Mouse (Mus musculus): ENCODE data around the gene Ppy. TPM values are rescaled to one million over a fixed set of nuclear protein-coding genes. Genes with fewer than 3 reads are reported as not detected.

Ppy gene
- polyA plus RNA-seq, 1 experiment from 2014 or later = 3.7 TPM

DNA sequence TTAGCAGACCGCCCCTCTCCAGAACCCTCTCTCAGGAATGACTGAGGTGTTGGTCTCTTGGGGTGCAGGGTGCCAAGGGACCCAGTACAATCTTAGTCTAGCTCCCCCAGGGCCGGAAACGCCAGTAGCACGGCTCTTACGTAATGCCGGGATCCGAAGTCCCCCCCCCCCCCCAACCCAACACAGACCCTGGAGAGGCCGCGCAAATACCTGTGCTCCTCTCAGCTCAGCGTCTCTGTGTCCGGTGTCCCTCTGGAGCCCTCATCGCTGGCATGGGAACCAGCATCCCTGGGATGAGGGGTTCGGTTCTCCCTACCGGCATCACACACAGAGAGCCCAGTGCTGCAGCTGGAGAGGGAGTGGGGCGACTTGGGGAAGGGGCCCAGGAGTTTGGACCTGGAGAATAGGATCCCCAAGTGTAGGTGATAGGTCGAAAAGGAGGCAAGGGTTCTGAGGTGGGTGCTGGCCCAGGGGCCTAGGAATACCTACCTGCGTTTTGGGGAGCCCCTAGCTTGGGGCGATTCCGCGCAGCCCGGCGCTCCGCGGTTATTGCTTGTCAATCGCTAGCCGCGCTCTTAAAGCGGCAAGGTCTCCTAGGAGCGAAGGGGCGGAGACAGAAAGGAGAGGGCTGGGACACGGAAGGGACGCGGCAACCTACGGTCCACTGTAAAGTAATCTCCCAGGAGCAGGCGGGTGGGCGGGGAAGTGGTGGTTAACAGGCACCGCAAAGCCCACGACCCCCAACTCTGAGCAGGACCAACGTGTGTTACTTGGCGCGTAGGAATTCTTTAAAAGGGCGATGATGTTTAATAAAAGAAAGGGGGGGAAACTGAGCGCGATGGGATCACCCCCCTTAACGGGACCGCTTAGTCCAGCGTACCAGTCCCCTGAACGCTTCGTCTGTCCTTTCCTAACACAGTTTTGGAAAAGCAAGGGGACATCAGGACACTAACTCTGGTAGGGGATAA, 12.9 kb downstream of the Ppy start, which contains the start of gene Mpp2:
Gene Mpp2 (minus strand): TSS at position 585 of the 968 bp plus-strand sequence.
- peak; percentile 26 for DNase-seq (ENCODE audit: low spot score)

DNA sequence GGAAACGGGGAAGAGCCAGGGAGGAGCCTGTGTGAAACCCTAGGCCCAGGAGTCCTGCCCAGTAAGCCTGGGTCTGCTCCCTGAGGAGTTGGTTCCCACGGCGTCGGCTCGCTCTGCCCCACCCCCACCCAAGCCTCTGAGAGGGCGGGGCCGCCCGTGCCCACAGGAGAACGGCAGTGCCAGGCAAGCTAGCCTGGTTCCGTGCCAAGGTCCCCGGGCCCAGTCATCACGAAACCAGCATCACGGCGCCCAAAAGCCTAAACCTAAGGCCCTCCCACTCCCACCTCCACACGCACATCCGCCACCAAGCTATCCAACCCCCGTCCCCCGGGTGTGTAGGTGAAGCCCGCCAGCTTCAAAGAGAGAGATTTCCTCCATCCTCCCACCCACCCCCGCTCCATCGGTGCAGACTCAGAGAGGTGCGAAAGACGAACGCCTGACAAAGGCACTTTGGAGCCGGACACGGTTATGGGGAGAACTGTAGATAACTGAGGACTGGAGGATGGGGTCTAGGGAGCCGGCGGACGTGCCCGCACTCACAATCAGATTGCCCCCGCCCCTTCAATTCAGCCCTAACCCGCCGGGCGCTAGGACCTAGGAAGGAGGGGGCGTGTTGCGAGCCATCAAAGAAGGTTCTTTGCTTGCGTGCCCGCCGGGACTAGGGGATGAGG, 13.9 kb downstream of the Ppy start:
- DNase-seq (ENCODE audit: low spot score) = peak; percentile 73

DNA sequence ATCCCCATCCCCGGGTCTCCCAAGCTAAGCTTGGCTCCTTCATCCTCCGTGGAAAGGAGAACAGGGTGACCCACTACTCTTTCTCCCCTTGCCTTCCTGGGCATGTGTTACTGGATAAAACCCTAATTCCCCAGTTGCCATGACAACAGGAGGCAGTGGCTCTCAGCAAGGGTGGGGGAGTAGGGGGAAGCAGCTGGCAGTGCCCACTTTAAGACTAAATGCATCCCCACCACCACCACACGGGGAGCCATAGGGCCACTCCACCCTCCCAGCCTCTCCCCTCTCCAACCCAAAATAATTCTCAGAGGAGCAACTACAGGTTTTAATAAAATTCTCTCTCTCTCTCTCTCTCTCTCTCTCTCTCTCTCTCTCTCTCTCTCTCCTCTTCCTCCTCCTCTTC, 14.8 kb downstream of the Ppy start:
- DNase-seq (ENCODE audit: low spot score) = no peak

DNA sequence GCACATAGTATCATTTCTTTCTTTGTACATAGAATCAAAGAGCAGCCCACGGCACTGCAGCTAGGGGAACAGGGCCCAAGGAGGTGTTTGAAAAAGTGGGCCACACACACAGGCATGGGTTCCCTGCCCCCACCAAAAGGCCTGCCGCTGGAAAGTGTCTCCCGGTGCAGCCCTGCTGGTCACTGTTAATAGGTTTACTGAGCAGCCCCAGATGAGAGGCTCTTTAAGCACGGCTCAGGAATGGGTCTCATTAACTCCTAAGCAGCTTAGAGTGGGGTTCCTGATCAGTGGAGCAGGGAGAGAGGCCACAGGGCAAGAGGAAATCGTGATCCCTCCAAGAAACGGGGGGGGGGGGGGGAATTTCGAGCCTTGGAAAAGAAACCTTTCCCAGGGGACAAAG, 17.0 kb downstream of the Ppy start:
- DNase-seq (ENCODE audit: low spot score) = no peak

DNA sequence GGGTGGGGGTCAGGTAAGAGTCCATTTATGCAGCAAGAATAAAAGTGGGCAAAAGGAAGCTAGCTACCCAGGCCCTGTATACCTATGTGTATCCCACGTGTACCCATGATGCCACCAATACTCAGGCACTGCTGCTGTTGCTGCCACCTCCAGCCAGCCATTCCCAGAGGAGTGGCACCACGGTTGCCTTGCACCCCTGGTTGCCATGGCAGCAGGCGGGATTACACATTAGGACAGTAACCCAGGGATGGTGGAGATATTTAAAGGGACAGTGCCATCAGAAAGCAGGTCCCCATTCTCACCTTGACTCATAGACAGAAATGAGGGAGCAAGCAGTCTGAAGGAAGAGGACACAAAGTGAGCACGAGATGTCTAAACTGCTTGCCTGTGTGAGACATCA, 17.9 kb downstream of the Ppy start:
- no peak for DNase-seq (ENCODE audit: low spot score)

DNA sequence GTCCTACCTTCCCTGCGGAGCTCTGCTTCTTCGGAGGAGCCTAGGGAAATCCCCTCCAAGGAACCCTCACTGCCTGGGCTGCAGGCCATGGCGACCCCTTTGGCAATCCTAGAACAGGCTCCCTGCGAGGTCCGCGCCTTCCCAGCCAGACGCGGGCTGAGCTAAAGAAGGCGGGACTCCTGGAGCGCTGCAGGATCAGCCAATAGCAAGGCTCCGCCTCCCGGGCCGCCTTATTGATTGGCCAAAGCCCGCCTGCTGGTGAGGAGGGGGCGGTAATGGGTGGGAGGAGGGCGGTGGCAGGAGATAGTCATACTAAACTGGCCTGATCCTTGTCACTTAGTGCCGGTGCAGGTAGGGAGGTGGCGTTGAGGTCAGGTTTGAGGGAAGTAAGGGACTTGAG, 18.8 kb downstream of the Ppy start:
- peak; percentile 18 for DNase-seq (ENCODE audit: low spot score)

DNA sequence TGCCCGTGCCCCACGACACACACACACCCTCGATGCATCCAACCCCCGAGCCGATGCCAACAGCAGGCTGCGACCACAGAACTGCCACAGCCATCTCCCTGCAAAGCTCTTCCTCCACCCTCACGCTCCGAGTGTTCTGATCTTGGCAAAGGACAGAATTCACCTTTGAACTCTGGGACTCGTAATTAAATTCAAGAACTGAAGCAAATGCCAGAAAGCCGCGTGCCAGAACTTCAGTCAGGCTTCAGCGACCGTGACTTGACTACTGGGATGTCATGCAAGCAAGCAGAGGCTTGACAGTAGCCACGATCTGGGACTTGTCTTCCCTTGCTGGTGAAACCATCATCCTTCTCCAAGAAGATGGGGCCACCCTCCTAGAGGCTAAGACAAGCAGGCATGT, 27.4 kb downstream of the Ppy start:
- DNase-seq (ENCODE audit: low spot score) = no peak

DNA sequence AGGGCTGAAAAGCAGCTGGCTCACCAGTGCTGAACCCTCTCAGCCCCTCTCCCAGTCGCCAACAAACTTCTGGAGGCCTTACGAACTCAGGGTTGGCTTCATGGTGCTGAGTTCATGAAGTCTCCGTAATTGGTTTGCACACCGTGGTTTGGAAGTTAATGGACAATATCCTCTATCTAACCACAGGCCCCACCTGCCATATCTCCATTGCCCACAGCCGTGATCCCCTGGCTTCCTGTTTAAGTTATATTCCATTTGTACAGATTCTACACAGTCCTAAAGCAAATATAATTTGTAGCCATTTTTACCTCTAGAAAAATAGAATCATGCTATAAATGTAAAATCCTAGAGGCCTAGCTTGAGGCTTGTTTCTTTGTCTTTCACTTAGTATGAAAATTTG, 28.4 kb downstream of the Ppy start:
- DNase-seq (ENCODE audit: low spot score) = no peak

DNA sequence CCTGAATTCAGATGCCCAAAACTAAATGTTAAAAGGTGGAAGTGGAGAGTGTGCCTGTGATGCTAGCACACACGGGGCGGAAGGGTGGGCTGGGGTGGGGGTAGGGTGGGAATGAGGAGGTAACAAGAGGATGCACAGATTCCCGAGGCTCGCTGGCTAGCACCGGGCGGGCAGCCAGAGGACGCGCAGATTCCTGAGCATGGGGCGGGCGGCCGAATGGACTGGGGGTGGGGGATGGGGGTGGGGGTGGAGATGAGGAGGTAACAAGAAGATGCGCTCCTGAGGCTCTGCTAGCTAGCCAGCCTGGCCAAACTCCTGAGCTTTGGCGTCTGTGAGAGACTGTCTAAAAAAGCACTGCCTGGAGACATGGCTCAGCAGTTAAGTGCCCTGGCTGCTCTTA, 30.7 kb downstream of the Ppy start:
- DNase-seq (ENCODE audit: low spot score) = no peak

DNA sequence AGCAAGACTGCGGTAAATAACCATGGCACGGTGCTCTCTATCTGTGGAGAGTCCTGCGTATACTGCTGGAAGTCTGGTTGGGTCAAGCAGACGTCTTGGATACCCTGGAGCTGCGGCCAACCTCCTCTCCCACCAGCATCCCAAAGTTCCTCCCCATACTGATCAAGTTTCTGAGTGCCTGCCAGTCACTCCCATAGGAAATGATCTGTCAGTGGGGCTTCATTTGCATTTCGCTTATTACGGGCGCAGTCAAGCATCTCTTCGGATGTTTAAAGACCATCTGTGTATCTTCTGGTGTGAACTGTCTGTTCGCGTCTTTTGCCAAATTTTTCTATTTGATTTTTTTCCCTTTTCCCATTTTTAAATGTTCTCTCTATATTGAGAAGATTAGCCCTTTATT, 31.5 kb downstream of the Ppy start:
- no peak for DNase-seq (ENCODE audit: low spot score)

DNA sequence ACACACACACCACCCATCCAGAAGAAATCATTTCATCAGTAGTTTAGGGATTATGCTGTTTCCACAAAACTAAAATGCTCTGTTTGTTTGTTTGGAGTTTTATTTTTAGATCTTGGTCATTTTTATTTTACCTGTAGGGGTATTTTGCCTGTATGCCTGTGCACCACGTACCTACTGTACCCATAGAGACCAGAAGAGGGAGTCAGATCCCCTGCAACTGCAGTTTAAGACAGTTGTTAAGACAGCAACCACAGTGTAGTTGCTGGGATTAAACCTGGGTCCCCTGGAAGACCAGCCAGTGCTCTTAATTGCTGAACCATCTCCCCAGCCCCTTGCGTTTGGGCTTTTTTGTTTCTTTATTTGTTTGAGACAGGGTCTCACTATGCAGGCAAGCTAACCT, 32.1 kb downstream of the Ppy start:
- no peak for DNase-seq (ENCODE audit: low spot score)

DNA sequence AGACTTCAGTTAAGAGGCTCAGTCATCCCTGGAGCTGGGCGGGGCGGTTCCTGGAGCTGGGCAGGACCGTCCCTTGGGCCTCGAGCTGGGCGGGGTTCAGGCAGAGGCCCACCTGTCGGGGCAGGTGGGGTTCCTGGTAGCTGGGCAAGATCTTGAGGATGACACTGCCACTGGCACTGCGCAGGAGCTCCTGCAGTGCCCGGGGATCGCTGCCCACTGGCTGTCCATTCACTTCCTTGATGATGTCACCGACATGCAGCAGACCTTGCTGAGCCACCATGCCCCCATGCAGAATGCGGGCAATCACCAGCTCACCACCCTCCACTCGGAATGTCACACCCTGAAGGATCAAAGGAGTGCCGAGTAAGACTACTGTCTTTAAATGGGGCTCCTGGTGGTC, 38.0 kb downstream of the Ppy start:
- DNase-seq (ENCODE audit: low spot score) = no peak

DNA sequence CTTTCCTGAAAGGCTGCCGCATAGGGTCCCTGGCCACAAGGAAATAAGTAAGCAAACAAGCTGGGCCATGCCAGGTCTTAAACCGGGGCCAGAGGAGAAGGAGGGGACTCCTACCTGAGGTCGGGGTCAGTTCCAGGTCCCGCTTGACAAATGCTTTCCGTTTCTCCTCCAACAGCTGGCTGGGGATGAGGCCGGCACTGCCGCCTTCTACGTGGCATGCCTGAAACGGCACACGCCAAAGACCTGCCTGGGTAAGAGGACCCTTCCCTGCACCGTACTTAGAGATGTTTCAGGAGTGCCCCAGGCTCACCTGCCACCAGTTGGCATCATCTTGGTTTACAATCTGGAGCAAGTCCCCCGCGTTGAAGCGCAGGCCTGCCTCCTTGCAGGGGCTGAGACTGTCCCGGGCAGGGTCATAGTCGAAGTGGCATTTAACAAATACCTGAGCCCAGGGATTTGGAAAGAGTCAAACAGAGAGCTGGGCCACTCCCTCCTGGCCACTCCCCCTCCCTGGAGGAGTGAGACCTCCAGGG, 39.1 kb downstream of the Ppy start:
- DNase-seq (ENCODE audit: low spot score) = no peak

DNA sequence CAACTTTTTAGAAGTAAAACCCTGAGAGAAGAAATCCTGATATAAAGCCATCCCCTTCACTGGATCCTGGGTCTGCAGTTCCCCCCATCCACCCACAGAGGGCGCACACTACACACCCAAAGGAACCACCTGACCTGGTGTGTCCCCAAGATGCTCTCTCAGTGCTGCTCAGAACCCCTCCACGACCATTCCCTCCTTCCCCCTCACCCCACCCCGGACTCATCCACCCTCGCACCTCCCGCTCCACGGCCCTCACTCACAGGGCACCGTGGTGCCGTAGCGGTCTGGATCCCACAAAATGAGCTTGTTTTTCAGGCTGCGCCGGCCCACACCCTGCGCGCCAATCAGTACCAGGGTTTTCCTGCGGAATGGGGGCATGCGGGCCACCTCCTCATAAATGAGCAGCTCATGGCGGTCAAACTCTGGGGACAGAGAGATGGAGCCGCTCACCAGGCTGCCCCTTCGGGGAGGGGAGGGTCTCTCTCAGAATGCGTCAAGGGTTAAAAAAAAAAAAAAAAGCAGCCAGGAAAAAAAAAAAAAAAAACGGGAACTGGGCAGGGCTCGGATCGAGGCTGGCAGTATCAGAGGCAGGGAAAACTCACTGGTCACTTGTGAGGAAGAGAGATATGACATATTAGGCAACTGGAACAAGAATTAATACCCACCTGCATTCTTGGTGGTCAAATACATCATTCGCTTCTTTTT, 39.7 kb downstream of the Ppy start:
- DNase-seq (ENCODE audit: low spot score) = peak; percentile 67

DNA sequence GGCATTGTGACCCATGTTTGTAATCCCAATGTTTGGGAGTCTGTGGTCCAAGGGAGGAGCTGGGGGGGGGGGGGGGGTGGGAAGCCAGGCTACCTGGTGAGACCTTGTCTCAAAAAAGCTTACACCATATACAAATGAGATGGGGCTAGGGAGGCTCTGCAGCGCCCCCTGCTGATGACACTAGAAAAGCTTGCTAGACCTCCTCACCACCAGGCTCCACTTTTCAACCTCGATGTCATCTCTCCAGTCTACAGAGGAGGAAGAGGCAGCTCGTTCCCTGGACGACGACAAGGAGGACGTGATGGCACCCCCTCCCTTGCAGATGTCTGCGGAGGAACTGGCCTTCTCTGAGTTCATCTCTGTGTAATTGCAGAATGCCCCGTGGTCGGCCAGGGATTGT, 47.3 kb downstream of the Ppy start:
- DNase-seq (ENCODE audit: low spot score) = peak; percentile 28

DNA sequence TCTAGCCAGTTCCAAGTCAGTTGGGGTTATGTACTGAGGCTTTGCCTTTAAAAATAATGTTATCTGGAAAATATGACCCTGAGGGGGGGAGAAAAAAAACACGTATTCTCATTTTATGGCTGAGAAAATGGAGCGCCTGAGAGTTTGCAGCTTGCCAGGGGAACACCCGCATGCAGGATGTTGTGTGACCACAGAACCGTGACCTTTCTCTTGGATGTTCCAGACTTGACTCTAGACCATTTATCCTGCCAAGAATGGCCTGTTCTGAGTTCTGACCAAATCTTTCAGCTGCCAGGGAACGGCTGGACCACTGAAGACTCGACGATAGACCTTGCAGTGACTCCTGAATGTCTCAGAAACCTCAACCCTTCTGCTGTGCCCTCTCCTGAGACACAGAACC, 47.9 kb downstream of the Ppy start:
- no peak for DNase-seq (ENCODE audit: low spot score)

DNA sequence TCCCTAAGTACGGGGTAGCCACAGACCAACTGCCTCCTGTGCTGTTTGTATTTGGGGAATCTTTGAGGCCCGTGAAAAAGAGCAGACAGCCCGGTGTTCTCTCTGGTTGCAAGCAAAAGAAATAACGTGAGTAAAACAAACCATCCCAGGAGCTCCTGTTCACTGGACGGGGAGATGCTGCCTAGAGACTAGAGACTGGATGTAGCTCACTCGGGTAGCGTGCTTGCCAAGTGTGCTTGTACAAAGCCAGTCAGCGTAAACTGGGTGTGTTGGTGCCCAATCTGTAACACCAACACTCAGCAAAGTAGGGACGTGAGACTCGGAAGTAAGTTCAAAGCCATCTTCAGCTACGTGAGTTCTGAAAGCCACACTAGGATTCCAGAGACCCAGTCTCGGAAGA, 48.4 kb downstream of the Ppy start:
- DNase-seq (ENCODE audit: low spot score) = no peak

DNA sequence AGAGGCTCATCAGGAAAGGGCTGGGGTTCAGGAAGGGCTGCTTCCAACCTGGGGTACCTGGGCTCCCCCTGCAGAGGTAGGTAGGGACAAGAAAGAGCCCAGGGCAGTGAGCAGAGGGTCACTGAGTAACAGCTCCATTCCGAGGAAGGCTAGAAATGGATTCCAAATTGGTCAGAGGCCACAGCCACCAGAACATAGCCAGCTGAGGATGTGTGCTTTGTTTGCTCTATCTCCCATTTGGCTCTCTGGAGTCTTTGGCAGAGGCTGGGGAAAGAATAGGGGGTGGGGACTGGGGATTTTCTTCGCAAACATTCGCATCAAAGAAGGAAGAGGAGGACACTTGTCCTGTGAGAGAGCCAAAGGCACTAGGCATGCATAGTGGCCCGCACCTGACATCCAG, 49.2 kb downstream of the Ppy start:
- DNase-seq (ENCODE audit: low spot score) = no peak

DNA sequence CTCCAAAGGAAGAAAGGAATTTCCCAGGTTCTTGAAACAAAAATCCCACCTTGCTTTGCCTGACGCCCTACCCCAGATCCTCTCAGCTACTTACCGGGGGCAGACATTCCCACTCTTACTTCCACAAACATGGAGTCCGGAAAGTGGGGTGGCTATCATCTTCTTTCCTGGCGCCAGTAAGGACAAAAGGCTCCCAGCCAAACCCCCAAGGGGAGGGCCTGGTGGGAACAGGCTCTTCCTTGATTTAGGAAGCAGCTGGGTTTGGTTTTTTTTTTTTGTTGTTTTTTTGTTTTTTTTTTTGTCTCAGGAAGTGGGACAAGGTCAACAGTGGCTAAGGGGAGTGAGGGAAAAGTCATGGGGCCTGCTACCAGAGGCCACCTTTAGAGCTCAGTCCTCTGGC, 49.6 kb downstream of the Ppy start:
- DNase-seq (ENCODE audit: low spot score) = no peak

All from thymus, postnatal 0 days (tissue).